Mouse (Mus musculus): ENCODE measurements around the gene Trpv5.

DNA sequence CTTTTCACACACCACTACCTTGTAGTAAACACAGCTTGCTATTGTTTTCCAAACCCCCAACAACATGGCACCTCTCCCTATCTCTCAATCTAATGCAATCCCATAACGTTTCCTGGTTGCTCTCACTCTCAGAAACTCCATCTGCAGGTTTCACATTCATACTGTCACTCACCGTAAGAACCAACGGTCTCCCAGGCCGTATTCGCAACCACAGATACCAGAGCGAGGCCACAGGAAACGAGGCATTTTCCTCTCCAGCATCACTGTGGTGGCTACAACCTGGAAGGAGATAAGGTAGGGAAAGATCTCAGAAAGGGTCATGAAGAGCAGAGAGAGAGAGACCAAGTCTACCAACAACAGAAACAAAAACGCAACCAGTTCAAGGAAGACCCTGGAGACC, 25.9 kb downstream of the Trpv5 start:
- TF ChIP-seq USF1 (IDR thresholded peaks at IDR 0.05; ENCODE audit: low read depth, low read length) (no peak), CTCF (IDR thresholded peaks at IDR 0.05 in 2 of 3, conservative IDR thresholded peaks at IDR 0.05 in 1 of 3; ENCODE audit: control insufficient read depth in 1 of 3, insufficient read depth in 1 of 3, low read depth in 2 of 3, low read length in 3 of 3, poor library complexity in 1 of 3, severe bottlenecking in 1 of 3) (no peak), UBTF (IDR thresholded peaks at IDR 0.05; ENCODE audit: borderline replicate concordance, insufficient read depth, low read depth, low read length) (no peak), EP300 (IDR thresholded peaks at IDR 0.05; ENCODE audit: low read depth in 1 of 2, low read length in 2 of 2) (no peak), TBP (IDR thresholded peaks at IDR 0.05; ENCODE audit: low read depth, low read length) (no peak)
